Mouse (Mus musculus): ENCODE data around the gene Sftpd.

The Sftpd gene

GRCm38 (mm10) chr14:41185059-41185821, at the start of gene Sftpd:
Sftpd (minus strand) TSS chr14:41185149.
- in situ Hi-C loops (cut with MboI, MseI): no loop called here

GRCm38 (mm10) chr14:41198037-41198730, 13.2 kb upstream of the Sftpd start:
- in situ Hi-C loops (cut with MboI, MseI): no loop called here

- in situ Hi-C loops (cut with MboI, MseI): no loop called here
These were observed 4.5 kb upstream of the Sftpd start for GRCm38 (mm10) chr14:41189496-41189895.

- in situ Hi-C loops (cut with MboI, MseI): no loop called here
These were observed 10.1 kb downstream of the Sftpd start for GRCm38 (mm10) chr14:41174802-41175201.

GRCm38 (mm10) chr14:41170514-41170913, 14.4 kb downstream of the Sftpd start:
- in situ Hi-C loops (cut with MboI, MseI): no loop called here

- in situ Hi-C loops (cut with MboI, MseI): no loop called here
These were observed 16.4 kb downstream of the Sftpd start for GRCm38 (mm10) chr14:41168567-41168966.

GRCm38 (mm10) chr14:41167278-41167677, 17.7 kb downstream of the Sftpd start:
- in situ Hi-C loops (cut with MboI, MseI): no loop called here

- in situ Hi-C loops (cut with MboI, MseI): no loop called here
These were observed 22.3 kb downstream of the Sftpd start for GRCm38 (mm10) chr14:41162663-41163062.

GRCm38 (mm10) chr14:41160743-41161142, 24.2 kb downstream of the Sftpd start:
- in situ Hi-C loops (cut with MboI, MseI): no loop called here

GRCm38 (mm10) chr14:41160076-41160475, 24.9 kb downstream of the Sftpd start:
- in situ Hi-C loops (cut with MboI, MseI): no loop called here

GRCm38 (mm10) chr14:41151220-41151898, 33.6 kb downstream of the Sftpd start, which contains the start of gene Mbl1:
Mbl1 (plus strand) TSS chr14:41151458.
- in situ Hi-C loops (cut with MboI, MseI): no loop called here

GRCm38 (mm10) chr14:41147356-41147755, 37.6 kb downstream of the Sftpd start:
- in situ Hi-C loops (cut with MboI, MseI): no loop called here

- in situ Hi-C loops (cut with MboI, MseI): no loop called here
These were observed 38.0 kb downstream of the Sftpd start for GRCm38 (mm10) chr14:41146922-41147321.

- in situ Hi-C loops (cut with MboI, MseI): no loop called here
These were observed 38.9 kb downstream of the Sftpd start for GRCm38 (mm10) chr14:41146035-41146434.

GRCm38 (mm10) chr14:41140686-41141085, 44.3 kb downstream of the Sftpd start:
- in situ Hi-C loops (cut with MboI, MseI): no loop called here

- in situ Hi-C loops (cut with MboI, MseI): no loop called here
These were observed 47.9 kb downstream of the Sftpd start for GRCm38 (mm10) chr14:41137006-41137405.

- in situ Hi-C loops (cut with MboI, MseI): no loop called here
These were observed 53.4 kb downstream of the Sftpd start, which contains the start of gene Sftpa1 for GRCm38 (mm10) chr14:41131540-41131939. Sftpa1 (plus strand) TSS chr14:41131782.

GRCm38 (mm10) chr14:41127997-41128396, 57.0 kb downstream of the Sftpd start:
- in situ Hi-C loops (cut with MboI, MseI): no loop called here

GRCm38 (mm10) chr14:41124683-41125082, 60.3 kb downstream of the Sftpd start:
- in situ Hi-C loops (cut with MboI, MseI): loop anchor here in 1 of 2 experiments (25.0 kb wide), 1 partner anchor 1863 kb away; the partner anchor contains the start of gene Gm8082
